Mouse (Mus musculus): ENCODE data around the gene A930004D18Rik. TPM values are rescaled to one million over a fixed set of nuclear protein-coding genes. Genes with fewer than 3 reads are reported as not detected.

Gene A930004D18Rik
- polyA plus RNA-seq, 2 experiments, result 8.8 to 13.0 TPM

DNA sequence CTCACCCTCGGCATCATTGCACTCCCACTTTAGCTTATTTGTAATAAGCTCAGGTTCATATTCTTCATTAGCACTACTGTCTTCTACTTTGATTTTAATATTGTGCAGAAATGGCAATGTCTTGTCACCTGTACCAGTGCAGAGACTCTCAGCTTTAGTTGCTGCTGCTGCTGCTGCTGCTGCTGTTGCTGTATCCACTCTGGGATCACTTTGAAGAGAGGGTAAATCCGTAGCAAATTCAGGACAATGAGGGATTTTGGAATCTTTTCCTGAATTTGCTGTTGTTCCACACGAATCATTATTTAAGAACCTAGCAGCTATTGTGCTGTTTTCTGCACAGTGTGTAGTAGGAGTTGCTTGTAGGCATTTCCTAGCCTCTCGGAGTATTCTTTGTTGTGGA is 8.6 kb upstream of the A930004D18Rik start:
- peak overlapping the region; percentile 96 for H3K4me3 ChIP-seq (replicated peaks; ENCODE audit: low read length)
- no peaks in the 10 kb centered on the region for H3K27me3 ChIP-seq (ENCODE audit: control insufficient read depth, insufficient read depth, low read length)
- H3K9me3 ChIP-seq (ENCODE audit: control insufficient read depth, low read length), result no peaks in the 10 kb centered on the region
- WGBS, result 0% methylated on average over 4 of the region's 4 CpGs
- H3K36me3 ChIP-seq (ENCODE audit: control insufficient read depth, insufficient read depth, low read length), result no peaks in the 10 kb centered on the region
- no peak for TF ChIP-seq POLR2A (IDR thresholded peaks at IDR 0.05; ENCODE audit: borderline replicate concordance, extremely low read depth, insufficient read depth, insufficient read length)
- H3K9ac ChIP-seq (ENCODE audit: low read depth, low read length, severe bottlenecking), result peak overlapping the region; percentile 100
- peaks cover 38% of the 10 kb centered on the region for H3K4me1 ChIP-seq (ENCODE audit: control insufficient read depth, insufficient read depth, low read length)
- no peak for DNase-seq (ENCODE audit: low spot score)
- peak overlapping the region; percentile 89 for H3K4me2 ChIP-seq (replicated peaks; ENCODE audit: low read depth, low read length, severe bottlenecking)
- peak overlapping the region; percentile 100 for H3K27ac ChIP-seq (replicated peaks; ENCODE audit: low read depth, low read length)
- no peak for ATAC-seq (ENCODE audit: low FRiP score, low read depth)

DNA sequence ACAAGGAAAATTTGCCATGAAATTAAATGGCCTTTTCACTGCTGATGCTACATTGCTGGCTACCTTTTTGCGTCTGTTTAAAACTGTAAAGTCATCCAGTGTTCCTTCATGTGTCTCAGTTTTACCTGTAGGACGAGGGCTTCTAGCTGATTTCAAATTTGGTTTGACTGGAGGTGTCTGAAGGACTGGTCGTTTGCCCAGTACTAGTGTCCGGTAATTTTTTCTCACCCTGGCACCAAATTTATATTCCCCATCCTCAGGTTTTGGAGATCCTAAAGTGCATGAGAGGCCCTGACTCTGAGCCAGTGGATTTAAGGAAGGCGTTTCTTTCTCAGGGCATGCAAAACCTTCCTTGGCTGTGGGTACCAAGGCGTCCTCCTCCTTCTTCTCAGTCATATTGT is 8.2 kb upstream of the A930004D18Rik start:
- Histone ChIP-seq H3K9ac (ENCODE audit: low read depth, low read length, severe bottlenecking) (peak overlapping the region; percentile 100), H3K27ac (replicated peaks; ENCODE audit: low read depth, low read length) (peak overlapping the region; percentile 100), H3K36me3 (ENCODE audit: control insufficient read depth, insufficient read depth, low read length) (no peaks in the 10 kb centered on the region), H3K4me1 (ENCODE audit: control insufficient read depth, insufficient read depth, low read length) (peaks cover 42% of the 10 kb centered on the region), H3K4me3 (replicated peaks; ENCODE audit: low read length) (peak overlapping the region; percentile 96), H3K9me3 (ENCODE audit: control insufficient read depth, low read length) (no peaks in the 10 kb centered on the region), H3K27me3 (ENCODE audit: control insufficient read depth, insufficient read depth, low read length) (no peaks in the 10 kb centered on the region), H3K4me2 (replicated peaks; ENCODE audit: low read depth, low read length, severe bottlenecking) (peak overlapping the region; percentile 89)
- TF ChIP-seq POLR2A (IDR thresholded peaks at IDR 0.05; ENCODE audit: borderline replicate concordance, extremely low read depth, insufficient read depth, insufficient read length), result no peak
- WGBS, result 7% methylated on average over 6 of the region's 6 CpGs
- no peak for DNase-seq (ENCODE audit: low spot score)
- no peak for ATAC-seq (ENCODE audit: low FRiP score, low read depth)

- TF ChIP-seq POLR2A (IDR thresholded peaks at IDR 0.05; ENCODE audit: borderline replicate concordance, extremely low read depth, insufficient read depth, insufficient read length), result no peak
- no peak for ATAC-seq (ENCODE audit: low FRiP score, low read depth)
- H3K36me3 ChIP-seq (ENCODE audit: control insufficient read depth, insufficient read depth, low read length), result no peaks in the 10 kb centered on the region
- H3K4me3 ChIP-seq (replicated peaks; ENCODE audit: low read length), result peak overlapping the region; percentile 96
- H3K4me1 ChIP-seq (ENCODE audit: control insufficient read depth, insufficient read depth, low read length), result peaks cover 45% of the 10 kb centered on the region
- WGBS, result 4% methylated on average over 7 of the region's 7 CpGs
- peak overlapping the region; percentile 100 for H3K9ac ChIP-seq (ENCODE audit: low read depth, low read length, severe bottlenecking)
- no peaks in the 10 kb centered on the region for H3K27me3 ChIP-seq (ENCODE audit: control insufficient read depth, insufficient read depth, low read length)
- H3K9me3 ChIP-seq (ENCODE audit: control insufficient read depth, low read length), result no peaks in the 10 kb centered on the region
- no peak for DNase-seq (ENCODE audit: low spot score)
- peak overlapping the region; percentile 89 for H3K4me2 ChIP-seq (replicated peaks; ENCODE audit: low read depth, low read length, severe bottlenecking)
- peak overlapping the region; percentile 100 for H3K27ac ChIP-seq (replicated peaks; ENCODE audit: low read depth, low read length)
Measured at GRCm38 (mm10) chr2:18045143-18045780, 7.7 kb upstream of the A930004D18Rik start.

GRCm38 (mm10) chr2:18041199-18041885 is 3.8 kb upstream of the A930004D18Rik start:
- DNase-seq (ENCODE audit: low spot score), result no peak
- H3K9ac ChIP-seq (ENCODE audit: low read depth, low read length, severe bottlenecking), result peak overlapping the region; percentile 61
- peaks cover 46% of the 10 kb centered on the region for H3K4me1 ChIP-seq (ENCODE audit: control insufficient read depth, insufficient read depth, low read length)
- peak overlapping the region; percentile 61 for H3K4me2 ChIP-seq (replicated peaks; ENCODE audit: low read depth, low read length, severe bottlenecking)
- H3K27ac ChIP-seq (replicated peaks; ENCODE audit: low read depth, low read length), result peak overlapping the region; percentile 41; the same call in 1 of the 2 replicates
- no peaks in the 10 kb centered on the region for H3K9me3 ChIP-seq (ENCODE audit: control insufficient read depth, low read length)
- 21% methylated on average over 13 of the region's 14 CpGs for WGBS
- 0 out of 2 replicates have a peak, but pooled peaks have one; percentile 20 for ATAC-seq (ENCODE audit: low FRiP score, low read depth)
- H3K36me3 ChIP-seq (ENCODE audit: control insufficient read depth, insufficient read depth, low read length), result no peaks in the 10 kb centered on the region
- peak overlapping the region; percentile 7; the same call in 1 of the 2 replicates for H3K4me3 ChIP-seq (replicated peaks; ENCODE audit: low read length)
- H3K27me3 ChIP-seq (ENCODE audit: control insufficient read depth, insufficient read depth, low read length), result no peaks in the 10 kb centered on the region
- TF ChIP-seq POLR2A (IDR thresholded peaks at IDR 0.05; ENCODE audit: borderline replicate concordance, extremely low read depth, insufficient read depth, insufficient read length), result no peak

GRCm38 (mm10) chr2:18040347-18041160 is 3.0 kb upstream of the A930004D18Rik start:
- H3K27ac ChIP-seq (replicated peaks; ENCODE audit: low read depth, low read length), result peak overlapping the region; percentile 41; the same call in 1 of the 2 replicates
- peaks cover 46% of the 10 kb centered on the region for H3K4me1 ChIP-seq (ENCODE audit: control insufficient read depth, insufficient read depth, low read length)
- H3K9ac ChIP-seq (ENCODE audit: low read depth, low read length, severe bottlenecking), result peak overlapping the region; percentile 68
- ATAC-seq (ENCODE audit: low FRiP score, low read depth) (no peak), DNase-seq (ENCODE audit: low spot score) (no peak)
- TF ChIP-seq POLR2A (IDR thresholded peaks at IDR 0.05; ENCODE audit: borderline replicate concordance, extremely low read depth, insufficient read depth, insufficient read length), result no peak
- WGBS, result 29% methylated on average over 27 of the region's 27 CpGs
- H3K9me3 ChIP-seq (ENCODE audit: control insufficient read depth, low read length), result no peaks in the 10 kb centered on the region
- peak overlapping the region; percentile 61 for H3K4me2 ChIP-seq (replicated peaks; ENCODE audit: low read depth, low read length, severe bottlenecking)
- H3K4me3 ChIP-seq (replicated peaks; ENCODE audit: low read length), result peak overlapping the region; percentile 7; the same call in 1 of the 2 replicates
- no peaks in the 10 kb centered on the region for H3K27me3 ChIP-seq (ENCODE audit: control insufficient read depth, insufficient read depth, low read length)
- no peaks in the 10 kb centered on the region for H3K36me3 ChIP-seq (ENCODE audit: control insufficient read depth, insufficient read depth, low read length)
